Mouse (Mus musculus) MEL (cell line): ENCODE data around the gene Eaf1.

Experiments
- CHD2 ChIP-seq: IDR thresholded peaks from 2 replicates; pipeline ENCODE4 v1.6.1; 2011; ENCODE audit warnings: low read length, improper control_type of control experiment
- CTCF ChIP-seq, 3 experiments: IDR thresholded peaks in 2 of 3; conservative IDR thresholded peaks in 1 of 3; 2 replicates each; pipeline ENCODE4 v1.5.1; 2011 to 2012; ENCODE audit warnings: low read length in 3 of 3, low read depth in 2 of 3, mild to moderate bottlenecking in 2 of 3, improper control_type of control experiment in 1 of 3, inconsistent platforms in 1 of 3, mixed read lengths in 1 of 3, moderate library complexity in 1 of 3; ENCODE audit not compliant: control insufficient read depth in 1 of 3, insufficient read depth in 1 of 3, poor library complexity in 1 of 3, severe bottlenecking in 1 of 3
- EP300 ChIP-seq, 2 experiments: IDR thresholded peaks; 2 replicates each; pipeline ENCODE4 v1.6.1; 2011; ENCODE audit warnings: improper control_type of control experiment in 2 of 2, low read length in 2 of 2, low read depth in 1 of 2, mild to moderate bottlenecking in 1 of 2
- KAT2A ChIP-seq: conservative IDR thresholded peaks from 2 replicates; pipeline ENCODE4 v1.6.1; 2012; ENCODE audit warnings: low read depth, low read length, improper control_type of control experiment, inconsistent platforms
- MEF2A ChIP-seq: IDR thresholded peaks from 2 replicates; pipeline ENCODE4 v1.6.1; 2014; ENCODE audit warnings: low read depth, mild to moderate bottlenecking, inconsistent platforms, low read length, improper control_type of control experiment; ENCODE audit not compliant: poor library complexity, insufficient replicate concordance, severe bottlenecking; ENCODE audit errors: extremely low read depth
- MXI1 ChIP-seq: IDR thresholded peaks from 2 replicates; pipeline ENCODE4 v1.6.1; 2011; ENCODE audit warnings: mild to moderate bottlenecking, low read depth, low read length, improper control_type of control experiment
- MYB ChIP-seq: IDR thresholded peaks from 2 replicates; pipeline ENCODE4 v1.6.1; 2011; ENCODE audit warnings: mild to moderate bottlenecking, low read depth, low read length, improper control_type of control experiment
- POLR2A ChIP-seq, 2 experiments: IDR thresholded peaks; 2 replicates each; pipeline ENCODE4 v1.6.1; 2011 to 2012; ENCODE audit warnings: low read length in 2 of 2, mild to moderate bottlenecking in 2 of 2, control low read depth in 1 of 2, improper control_type of control experiment in 1 of 2, low read depth in 1 of 2, moderate library complexity in 1 of 2; ENCODE audit not compliant: control insufficient read depth in 1 of 2, insufficient read depth in 1 of 2, poor library complexity in 1 of 2
- POLR2AphosphoS2 ChIP-seq: IDR thresholded peaks from 2 replicates; pipeline ENCODE4 v1.6.1; 2011; ENCODE audit warnings: low read length, improper control_type of control experiment

GRCm38 (mm10) chr14:31472451-31473061, 21.6 kb upstream of the Eaf1 start:
- TF ChIP-seq POLR2A (IDR thresholded peaks at IDR 0.05; ENCODE audit: control insufficient read depth in 1 of 2, insufficient read depth in 1 of 2, low read depth in 1 of 2, low read length in 2 of 2, poor library complexity in 1 of 2): no peak
- peak; percentile 18 to 86 (median 65); a peak in 5 of 6 replicates for TF ChIP-seq CTCF (IDR thresholded peaks at IDR 0.05 in 2 of 3, conservative IDR thresholded peaks at IDR 0.05 in 1 of 3; ENCODE audit: control insufficient read depth in 1 of 3, insufficient read depth in 1 of 3, low read depth in 2 of 3, low read length in 3 of 3, poor library complexity in 1 of 3, severe bottlenecking in 1 of 3)
- no peak for TF ChIP-seq KAT2A
- TF ChIP-seq MXI1: no peak
- TF ChIP-seq EP300 (IDR thresholded peaks at IDR 0.05; ENCODE audit: low read depth in 1 of 2, low read length in 2 of 2): no peak
- no peak for TF ChIP-seq POLR2AphosphoS2
- no peak for TF ChIP-seq CHD2
- no peak for TF ChIP-seq MYB
- TF ChIP-seq MEF2A: no peak
